Mouse (Mus musculus) lung, embryonic 15.5 days (tissue): ENCODE measurements around the gene Mars. TPM values are rescaled to one million over a fixed set of nuclear protein-coding genes. Genes with fewer than 3 reads are reported as not detected.

Source experiments
- ATAC-seq: fragments of 200-750 bp; cut with Nextera tagmentation; 2 replicates; pipeline ENCODE4 v1.8.0; 2017; ENCODE audit warnings: moderate number of reproducible peaks, borderline replicate concordance; ENCODE audit not compliant: low FRiP score, low TSS enrichment; ENCODE audit errors: extremely low read depth
- H3K27ac ChIP-seq: fragments of 300-500 bp; sonication (generic); 2 replicates; pipeline ENCODE4 v1.5.1; 2015; ENCODE audit warnings: moderate library complexity, mild to moderate bottlenecking, inconsistent platforms
- H3K27me3 ChIP-seq: fragments of 300-500 bp; sonication (generic); 2 replicates; pipeline ENCODE4 v1.6.1; 2015; ENCODE audit warnings: inconsistent platforms
- H3K36me3 ChIP-seq: fragments of 300-500 bp; sonication (generic); 2 replicates; pipeline ENCODE4 v1.6.1; 2015; ENCODE audit warnings: inconsistent platforms
- H3K4me1 ChIP-seq: fragments of 300-500 bp; sonication (generic); 2 replicates; pipeline ENCODE4 v1.6.1; 2015; ENCODE audit warnings: inconsistent platforms
- H3K4me2 ChIP-seq: fragments of 300-500 bp; sonication (generic); 2 replicates; pipeline ENCODE4 v1.6.1; 2015; ENCODE audit warnings: inconsistent platforms, mild to moderate bottlenecking, moderate library complexity
- H3K4me3 ChIP-seq: fragments of 300-500 bp; sonication (generic); 2 replicates; pipeline ENCODE4 v1.5.1; 2015; ENCODE audit warnings: mild to moderate bottlenecking, inconsistent platforms
- H3K9ac ChIP-seq: fragments of 300-500 bp; sonication (generic); 2 replicates; pipeline ENCODE4 v1.6.1; 2015; ENCODE audit warnings: inconsistent platforms
- H3K9me3 ChIP-seq: fragments of 300-500 bp; sonication (generic); 2 replicates; pipeline ENCODE4 v1.6.1; 2016; ENCODE audit warnings: inconsistent platforms
- WGBS: fragments of 180-500 bp; shearing (Covaris S2); methylation state at CpG from one replicate; pipeline ENCODE4 v1.1.7; 2015; 5-methylcytosine and 5-hydroxymethylcytosine counted together
- polyA plus RNA-seq: library from polyadenylated mRNA; unstranded; fragments of >200 nt; fragmentation: Nextera tagmentation; extraction: Ambion mirVana; gene quantifications from 2 replicates; pipeline ENCODE4 v1.2.1, GENCODE M21; 2015

Mars gene
- 104 and 108 TPM in 2 replicates for polyA plus RNA-seq

- Histone ChIP-seq H3K27ac (peak within 1 kb of the TSS; percentile 74), H3K36me3 (peaks cover 28% of the 10 kb centered on the region), H3K9me3 (no peaks in the 10 kb centered on the region), H3K9ac (peak within 1 kb of the TSS; percentile 85), H3K4me3 (peak within 1 kb of the TSS; percentile 83), H3K27me3 (no peaks in the 10 kb centered on the region), H3K4me2 (peak within 1 kb of the TSS; percentile 64), H3K4me1 (peaks cover 18% of the 10 kb centered on the region)
- peak; percentile 96 for ATAC-seq
- under 1% methylated on average over 65 of the region's 65 CpGs for WGBS
Observed at GRCm38 (mm10) chr10:127311476-127312355, at the start of gene Mars. Gene Mars (minus strand): TSS chr10:127311786.

DNA sequence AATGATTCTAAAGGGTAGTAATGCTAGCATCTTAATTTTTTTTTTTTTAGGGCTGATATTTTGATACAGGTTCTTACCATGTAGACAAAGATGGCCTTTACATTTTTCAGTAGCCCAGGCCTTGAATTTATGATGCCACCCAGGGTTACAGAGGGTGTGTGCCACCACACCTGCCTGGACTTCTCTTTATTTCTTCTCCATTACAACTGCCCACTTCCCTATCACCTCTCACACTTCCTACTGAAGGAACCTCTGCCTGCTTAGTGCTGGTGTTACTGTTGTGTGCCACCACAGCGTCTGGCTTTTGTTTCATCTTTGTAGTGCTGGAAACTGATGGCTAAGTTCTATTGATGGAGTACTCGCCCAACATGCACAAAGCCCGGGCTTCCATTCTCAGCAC, 49.1 kb upstream of the Mars start:
- Histone ChIP-seq H3K27ac (no peak overlapping the region), H3K27me3 (no peaks in the 10 kb centered on the region), H3K4me1 (no peaks in the 10 kb centered on the region), H3K9me3 (no peaks in the 10 kb centered on the region), H3K36me3 (no peaks in the 10 kb centered on the region), H3K9ac (no peak overlapping the region), H3K4me3 (no peak overlapping the region), H3K4me2 (no peak overlapping the region)
- 82% methylated on average over 3 of the region's 3 CpGs for WGBS
- no peak for ATAC-seq

DNA sequence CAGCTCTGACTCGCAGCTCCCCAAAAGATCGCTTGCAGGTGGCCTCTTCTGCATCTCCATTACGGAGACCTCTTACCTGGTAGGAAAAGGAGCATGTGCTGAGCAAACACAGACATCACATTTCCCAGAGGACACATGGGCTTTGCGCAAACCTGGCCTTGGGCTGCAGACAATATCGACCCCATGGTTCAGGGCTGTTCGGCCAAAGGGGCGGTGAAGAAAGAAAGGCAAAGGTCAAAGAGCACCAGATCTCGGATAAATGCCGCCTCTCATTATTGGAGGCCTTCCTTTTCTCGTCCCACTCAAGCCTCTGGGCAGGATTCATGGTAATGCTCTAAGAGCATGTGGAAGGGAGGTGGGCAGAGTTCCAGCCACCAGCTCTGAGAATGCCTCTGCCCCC, 43.8 kb upstream of the Mars start:
- Histone ChIP-seq H3K9ac (no peak overlapping the region), H3K4me2 (no peak overlapping the region), H3K9me3 (no peaks in the 10 kb centered on the region), H3K4me1 (0 out of 2 replicates have a peak, but pooled peaks cover 2% of the 10 kb centered on the region), H3K27me3 (no peaks in the 10 kb centered on the region; the same call in 1 of the 2 replicates), H3K4me3 (no peak overlapping the region), H3K36me3 (no peaks in the 10 kb centered on the region), H3K27ac (no peak overlapping the region)
- ATAC-seq = no peak
- WGBS = 68% methylated on average over 10 of the region's 10 CpGs

DNA sequence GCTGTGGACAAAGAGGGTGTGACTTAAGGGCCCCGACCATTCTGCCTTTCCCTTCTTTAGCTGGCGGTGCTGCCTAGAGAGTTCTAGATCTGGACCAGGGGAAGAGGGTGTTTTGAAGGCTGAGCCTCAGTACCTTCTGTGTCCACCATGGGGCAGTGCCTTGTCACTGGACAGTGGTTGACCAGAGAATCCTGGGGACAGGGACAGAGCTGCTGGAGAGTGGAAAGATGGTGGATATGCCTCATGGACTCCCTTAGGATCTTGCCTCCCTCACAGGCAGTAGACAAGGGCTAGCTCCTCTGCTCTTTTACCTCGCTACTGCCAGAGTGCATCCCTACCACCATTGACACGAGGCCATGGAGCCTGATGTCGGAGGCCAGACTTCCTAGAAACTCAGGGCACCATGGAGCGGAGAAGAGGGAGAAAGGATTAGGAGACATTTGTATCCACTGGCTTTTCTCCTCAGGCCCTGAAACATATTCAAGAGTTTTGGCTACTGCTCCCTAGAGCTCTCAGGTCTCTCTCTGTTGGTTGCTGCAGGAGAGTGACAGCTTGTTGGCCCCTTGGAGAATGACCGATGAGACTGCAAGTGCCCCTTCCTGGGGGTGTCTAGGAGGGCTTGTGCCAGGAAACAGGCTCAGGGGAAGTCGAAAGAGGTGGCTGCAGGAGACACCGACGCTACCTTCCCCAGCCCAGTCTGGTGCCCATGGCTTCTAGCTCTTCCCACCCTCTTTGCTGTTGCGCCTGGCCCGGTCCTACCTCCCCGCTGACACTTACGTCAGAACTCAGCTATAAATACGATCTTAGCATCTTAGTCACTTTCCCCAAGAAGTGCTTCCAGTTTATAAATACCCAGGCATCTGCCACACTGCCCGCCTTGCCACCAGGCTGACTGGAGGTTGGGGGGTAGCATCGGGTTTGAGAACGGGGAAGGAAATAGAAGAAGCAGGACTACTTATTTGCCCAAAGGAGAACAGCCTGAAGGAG, 42.6 kb upstream of the Mars start, which contains the start of gene Inhbe:
Gene Inhbe, minus strand, starts transcription at position 503 of the 987 bp plus-strand sequence.
- no peak within 1 kb of the TSS for H3K4me2 ChIP-seq
- no peak within 1 kb of the TSS for H3K27ac ChIP-seq
- H3K4me3 ChIP-seq = no peak within 1 kb of the TSS
- H3K9ac ChIP-seq = no peak within 1 kb of the TSS
- 0 out of 2 replicates have a peak, but pooled peaks cover 2% of the 10 kb centered on the region for H3K4me1 ChIP-seq
- no peaks in the 10 kb centered on the region for H3K36me3 ChIP-seq
- ATAC-seq = no peak
- 69% methylated on average over 18 of the region's 18 CpGs for WGBS
- H3K9me3 ChIP-seq = no peaks in the 10 kb centered on the region
- H3K27me3 ChIP-seq = no peaks in the 10 kb centered on the region; the same call in 1 of the 2 replicates

- no peak overlapping the region for H3K9ac ChIP-seq
- no peak for ATAC-seq
- H3K4me1 ChIP-seq = 0 out of 2 replicates have a peak, but pooled peaks cover 2% of the 10 kb centered on the region
- H3K4me3 ChIP-seq = no peak overlapping the region
- WGBS = 82% methylated on average over 11 of the region's 11 CpGs
- H3K36me3 ChIP-seq = no peaks in the 10 kb centered on the region
- H3K27me3 ChIP-seq = no peaks in the 10 kb centered on the region; the same call in 1 of the 2 replicates
- H3K9me3 ChIP-seq = no peaks in the 10 kb centered on the region
- no peak overlapping the region for H3K27ac ChIP-seq
- H3K4me2 ChIP-seq = no peak overlapping the region
Observed at GRCm38 (mm10) chr10:127352766-127353165, 41.2 kb upstream of the Mars start.

- Histone ChIP-seq H3K27me3 (no peaks in the 10 kb centered on the region; the same call in 1 of the 2 replicates), H3K9ac (no peak overlapping the region; the same call in 1 of the 2 replicates), H3K4me2 (no peak overlapping the region), H3K36me3 (no peaks in the 10 kb centered on the region), H3K4me1 (0 out of 2 replicates have a peak, but pooled peaks cover 2% of the 10 kb centered on the region), H3K27ac (no peak overlapping the region), H3K9me3 (no peaks in the 10 kb centered on the region), H3K4me3 (no peak overlapping the region)
- 79% methylated on average over 9 of the region's 9 CpGs for WGBS
- no peak for ATAC-seq
Observed at GRCm38 (mm10) chr10:127352187-127352586, 40.6 kb upstream of the Mars start.

GRCm38 (mm10) chr10:127351719-127352118, 40.1 kb upstream of the Mars start:
- WGBS = 61% methylated on average over 8 of the region's 8 CpGs
- Histone ChIP-seq H3K36me3 (no peaks in the 10 kb centered on the region), H3K9me3 (no peaks in the 10 kb centered on the region), H3K9ac (no peak overlapping the region; the same call in 1 of the 2 replicates), H3K27me3 (no peaks in the 10 kb centered on the region; the same call in 1 of the 2 replicates), H3K4me3 (no peak overlapping the region), H3K4me2 (no peak overlapping the region), H3K27ac (no peak overlapping the region), H3K4me1 (0 out of 2 replicates have a peak, but pooled peaks cover 2% of the 10 kb centered on the region)
- ATAC-seq = no peak

DNA sequence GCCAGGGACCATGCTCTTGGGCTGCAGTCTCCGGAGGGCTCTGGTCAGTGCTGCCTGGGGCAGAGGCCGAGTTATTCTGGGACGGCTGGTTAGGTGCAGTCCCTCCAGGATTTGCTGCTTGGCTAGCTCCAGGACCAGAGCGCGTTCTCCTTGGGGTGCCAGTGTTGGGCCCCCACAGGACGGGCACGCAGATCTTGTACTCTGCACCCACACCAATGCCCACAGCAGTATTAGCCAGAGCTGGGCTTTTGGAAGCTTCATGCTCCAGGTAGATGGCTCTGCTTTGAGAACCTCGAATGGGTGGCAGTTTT, 39.7 kb upstream of the Mars start:
- WGBS = 81% methylated on average over 8 of the region's 8 CpGs
- H3K9me3 ChIP-seq = no peaks in the 10 kb centered on the region
- H3K36me3 ChIP-seq = no peaks in the 10 kb centered on the region
- no peak overlapping the region for H3K4me2 ChIP-seq
- H3K4me3 ChIP-seq = no peak overlapping the region
- H3K4me1 ChIP-seq = 0 out of 2 replicates have a peak, but pooled peaks cover 2% of the 10 kb centered on the region
- no peaks in the 10 kb centered on the region; the same call in 1 of the 2 replicates for H3K27me3 ChIP-seq
- H3K9ac ChIP-seq = no peak overlapping the region
- ATAC-seq = no peak
- H3K27ac ChIP-seq = no peak overlapping the region

DNA sequence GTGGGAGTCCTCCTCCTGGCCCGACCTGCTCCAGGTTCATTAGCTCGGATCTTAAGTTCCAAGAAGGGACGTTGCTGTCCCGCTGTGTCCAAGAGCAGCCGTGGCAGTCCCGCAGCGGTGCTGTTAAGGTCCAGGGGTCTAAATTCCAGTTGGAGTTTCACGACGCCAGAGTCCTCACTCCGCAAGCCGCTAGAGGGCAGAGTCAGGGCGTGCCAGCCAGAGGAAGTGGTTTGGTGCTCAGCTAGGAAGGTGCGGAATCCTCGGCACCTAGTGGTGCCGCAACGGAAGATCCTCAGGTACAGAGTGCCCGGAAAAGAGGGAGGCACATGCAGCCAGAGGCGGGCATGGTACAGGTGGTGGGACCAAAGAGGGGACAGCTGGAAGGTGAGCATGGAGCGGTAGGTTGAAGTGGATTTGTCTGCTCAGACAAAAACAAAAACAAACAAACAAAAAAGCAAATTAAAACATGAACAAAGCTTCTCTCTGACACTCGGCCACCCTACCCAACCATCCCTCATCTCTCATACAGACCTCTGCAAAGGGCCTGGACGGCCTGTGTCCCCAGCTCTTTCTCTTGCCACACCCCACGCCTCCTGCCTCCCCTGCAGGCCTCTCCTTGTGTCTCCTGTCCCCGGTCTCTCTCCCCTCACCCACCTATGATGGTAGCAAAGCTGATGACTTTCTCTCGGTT, 39.2 kb upstream of the Mars start:
- no peak overlapping the region; the same call in 1 of the 2 replicates for H3K4me3 ChIP-seq
- no peaks in the 10 kb centered on the region; the same call in 1 of the 2 replicates for H3K27me3 ChIP-seq
- H3K36me3 ChIP-seq = no peaks in the 10 kb centered on the region
- WGBS = 11% methylated on average over 24 of the region's 24 CpGs
- ATAC-seq = peak; percentile 47; the same call in 1 of the 2 replicates
- H3K9ac ChIP-seq = no peak overlapping the region
- H3K9me3 ChIP-seq = no peaks in the 10 kb centered on the region
- H3K4me2 ChIP-seq = peak overlapping the region; percentile 47
- 0 out of 2 replicates have a peak, but pooled peaks cover 2% of the 10 kb centered on the region for H3K4me1 ChIP-seq
- H3K27ac ChIP-seq = no peak overlapping the region

- no peaks in the 10 kb centered on the region for H3K9me3 ChIP-seq
- H3K4me2 ChIP-seq = no peak overlapping the region
- H3K4me3 ChIP-seq = no peak overlapping the region
- H3K4me1 ChIP-seq = 0 out of 2 replicates have a peak, but pooled peaks cover 2% of the 10 kb centered on the region
- WGBS = 61% methylated on average over 8 of the region's 8 CpGs
- no peak for ATAC-seq
- no peak overlapping the region for H3K27ac ChIP-seq
- no peaks in the 10 kb centered on the region for H3K36me3 ChIP-seq
- H3K9ac ChIP-seq = no peak overlapping the region
- no peaks in the 10 kb centered on the region; the same call in 1 of the 2 replicates for H3K27me3 ChIP-seq
Observed at GRCm38 (mm10) chr10:127349810-127350209, 38.2 kb upstream of the Mars start.

DNA sequence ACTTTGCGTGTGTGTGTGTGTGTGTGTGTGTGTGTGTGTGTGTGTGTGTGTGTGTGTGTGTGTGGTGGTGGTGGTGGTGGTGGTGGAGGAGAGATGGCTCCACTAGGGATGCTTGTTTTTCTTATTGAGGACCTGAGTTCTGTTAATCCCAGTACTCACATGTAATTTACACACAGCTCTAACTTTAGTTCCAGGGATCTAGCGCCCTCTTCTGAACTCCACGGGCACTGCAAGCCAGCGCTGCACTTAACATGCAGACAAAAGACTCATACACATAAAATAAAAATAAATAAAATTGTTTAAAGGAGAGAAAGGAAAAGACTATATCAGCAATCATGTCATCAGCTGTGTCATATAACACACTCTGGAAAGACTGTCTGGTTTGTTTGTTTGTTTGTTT, 37.4 kb upstream of the Mars start:
- no peaks in the 10 kb centered on the region; the same call in 1 of the 2 replicates for H3K27me3 ChIP-seq
- H3K4me1 ChIP-seq = 0 out of 2 replicates have a peak, but pooled peaks cover 2% of the 10 kb centered on the region
- H3K9me3 ChIP-seq = no peaks in the 10 kb centered on the region
- H3K36me3 ChIP-seq = no peaks in the 10 kb centered on the region
- no peak overlapping the region for H3K27ac ChIP-seq
- ATAC-seq = no peak
- H3K4me2 ChIP-seq = no peak overlapping the region
- H3K9ac ChIP-seq = no peak overlapping the region
- H3K4me3 ChIP-seq = no peak overlapping the region
- WGBS = 59% methylated on average over 4 of the region's 4 CpGs
